In the genomic region with DNA sequence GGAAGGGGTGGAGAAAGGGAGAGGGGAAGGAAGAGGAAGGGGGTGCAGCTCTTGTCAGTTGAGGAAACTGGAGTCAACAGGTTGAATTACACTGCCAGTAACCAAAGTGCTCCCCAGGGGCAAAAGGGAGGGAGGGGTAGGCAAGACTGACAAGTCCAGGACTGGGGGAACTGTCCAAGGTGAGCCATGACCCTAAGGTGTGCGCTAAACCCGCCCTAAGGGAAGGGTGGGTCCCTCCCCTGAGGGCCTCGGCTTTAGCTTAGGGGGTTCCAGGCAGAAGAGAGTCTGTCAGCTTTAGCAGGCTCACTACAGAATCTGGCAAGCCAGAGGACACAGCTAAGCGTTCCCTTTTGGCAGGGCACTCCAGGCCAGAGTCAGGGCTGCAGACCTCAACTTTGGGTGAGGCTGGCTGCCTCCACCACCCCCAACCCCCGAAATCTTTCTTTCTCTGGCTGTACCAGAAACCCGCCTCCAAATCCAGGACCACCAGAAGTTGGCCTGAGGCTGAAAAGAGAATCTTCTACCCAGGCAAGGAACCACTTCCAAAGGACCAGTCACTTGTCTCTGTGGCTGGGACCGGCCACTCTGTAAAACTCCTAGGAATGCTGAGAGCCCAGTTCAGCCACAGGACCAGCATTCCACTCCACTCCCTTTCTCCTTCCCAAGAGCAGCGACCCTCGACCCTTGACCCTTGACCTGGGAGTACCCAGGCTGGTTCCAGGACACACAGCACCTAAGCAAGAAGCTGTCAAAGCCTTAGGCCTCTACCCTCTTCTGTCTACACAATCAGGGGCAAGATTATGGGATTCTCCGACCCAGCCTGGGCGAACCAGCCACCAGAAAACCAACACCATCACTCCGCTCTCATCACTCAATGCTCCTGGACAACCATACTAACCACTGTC, we compare ENCODE assay signal across 13 mouse cellular contexts. TPM values are rescaled to one million over a fixed set of nuclear protein-coding genes. Genes with fewer than 3 reads are reported as not detected.
DNase-seq lines count a peak whose midpoint lies in the region; TF ChIP-seq lines count a peak whose summit lies in the region.
"Had no signal": no experiment of that assay in that cellular context is flagged by ENCODE, and none has a peak within 500 bp of the region (broad histone marks: within the 10 kb centered on the region; RNA-seq: fewer than 3 reads in every experiment).

No protein-coding gene starts in this region.

- peak; percentile 21 for DNase-seq in urinary bladder, postnatal 14 days (ENCODE audit: low spot score)
- DNase-seq in urinary bladder, postnatal 25 days (ENCODE audit: low spot score), result no peak
- peak; percentile 64 for DNase-seq in kidney, adult 18-20 months
- peak; percentile 55 for DNase-seq in lung, adult 2 months
- DNase-seq in yolk sac, embryonic 10.5 days (ENCODE audit: low spot score), result peak; percentile 85
- DNase-seq in frontal cortex, adult 2 months (ENCODE audit: extremely low spot score in 1 of 2, low spot score in 1 of 2), result no peak
- DNase-seq in heart, postnatal 4 days, result no peak
- DNase-seq in heart, adult 18-20 months, result no peak
- DNase-seq: adrenal gland, adult 8-10 months; heart, adult 11 months; spleen, adult 18-20 months had no signal

- TF ChIP-seq CTCF in lung, adult 2 months (IDR thresholded peaks at IDR 0.05; ENCODE audit: insufficient read depth, low read length), result no peak

- no peak for TF ChIP-seq POLR2A in lung, adult 2 months (IDR thresholded peaks at IDR 0.05; ENCODE audit: borderline replicate concordance, extremely low read depth, low read depth, low read length)

- no peaks in the 10 kb centered on the region for H3K4me1 ChIP-seq in lung, adult 2 months (ENCODE audit: control insufficient read depth, insufficient read depth, low read length)

- WGBS in lung, adult 2 months, result 39% methylated on average over 12 of the region's 12 CpGs

- peak overlapping the region; percentile 14 for H3K4me3 ChIP-seq in lung, adult 2 months (replicated peaks; ENCODE audit: extremely low read depth, low read depth, low read length)

RNA-seq across cellular contexts. Expression of gene Prkcz, which starts 1.3 kb away (rescaled TPM):
- polyA plus RNA-seq in lung, adult 2 months (2012; rRNA removed), result 33.1 and 38.1 TPM in 2 replicates
- 217 and 235 TPM in 2 replicates for polyA plus RNA-seq in frontal cortex, adult 2 months (2012; rRNA removed)
- 1 to 10 TPM; 2.0 to 2.1 TPM for total RNA-seq in heart, postnatal 4 days (2021)
- total RNA-seq in heart, adult 18-20 months (2021), result 1 to 10 TPM; 3.6 to 4.8 TPM

RNA-seq across cellular contexts. Expression of gene Gabrd, which starts 38.1 kb away (rescaled TPM):
- polyA plus RNA-seq in lung, adult 2 months (2012; rRNA removed), result 0.52 and 1.4 TPM in 2 replicates
- 88.9 and 107 TPM in 2 replicates for polyA plus RNA-seq in frontal cortex, adult 2 months (2012; rRNA removed)
- total RNA-seq in heart, postnatal 4 days (2021), result not detected
- total RNA-seq in heart, adult 18-20 months (2021), result not detected
- polyA plus RNA-seq: forebrain, embryonic 12.5 days; liver, embryonic 14.5 days had no signal

RNA-seq across cellular contexts. Expression of gene Cfap74, which starts 49.2 kb away (rescaled TPM):
- polyA plus RNA-seq in lung, adult 2 months (2012; rRNA removed), result 7.4 and 10.1 TPM in 2 replicates
- polyA plus RNA-seq in frontal cortex, adult 2 months (2012; rRNA removed), result 18.6 and 20.5 TPM in 2 replicates
- under 1 TPM; 0.25 to 0.33 TPM for total RNA-seq in heart, postnatal 4 days (2021)
- under 1 TPM in 1 of 2 experiments, not detected in 1; 0.31 TPM for total RNA-seq in heart, adult 18-20 months (2021)

Comparison
In these comparisons a context has a peak if more than half of its experiments do, and no peak if none do; other contexts are left out.
1. DNase-seq: peak in urinary bladder, postnatal 14 days (single experiment), kidney, adult 18-20 months (single experiment), lung, adult 2 months (single experiment) and yolk sac, embryonic 10.5 days (single experiment); none in urinary bladder, postnatal 25 days (single experiment), frontal cortex, adult 2 months (0 of 2), heart, postnatal 4 days (single experiment) and heart, adult 18-20 months (0 of 2).